Mouse (Mus musculus): ENCODE measurements around the gene Isx. TPM values are rescaled to one million over a fixed set of nuclear protein-coding genes. Genes with fewer than 3 reads are reported as not detected.
A peak's percentile ranks its signal among the peaks of the same experiment; 100 is the strongest.

The Isx gene
- polyA plus RNA-seq (2014; fragmentation: Nextera tagmentation; extraction: Ambion mirVana), result not detected in 2 replicates

DNA sequence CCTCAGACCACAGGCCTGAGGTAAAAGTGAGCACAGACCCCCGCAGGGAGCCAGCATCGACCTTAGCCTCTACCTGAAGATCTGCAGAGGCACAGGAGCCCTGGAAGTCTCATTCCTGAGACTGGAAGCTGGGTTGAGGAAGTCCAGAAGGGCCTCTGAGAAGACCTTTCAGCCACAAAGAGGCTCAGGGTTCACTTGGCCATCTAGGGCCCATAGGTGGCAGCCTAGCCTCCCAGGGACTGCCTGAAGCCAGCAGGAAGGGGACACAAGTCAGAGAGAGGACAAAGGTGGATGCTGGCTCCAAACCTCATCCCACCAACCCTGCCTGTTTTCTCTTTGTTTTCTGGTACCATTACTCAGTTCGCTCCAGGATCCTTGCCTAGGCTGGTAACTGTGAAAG lies at the start of gene Isx:
Gene Isx (plus strand): TSS at position 234 of the 400 bp plus-strand sequence.
- ATAC-seq (ENCODE audit: low FRiP score, low TSS enrichment), result no peak
- Histone ChIP-seq H3K9ac (ENCODE audit: low read depth, low read length) (no peak within 1 kb of the TSS), H3K4me3 (ENCODE audit: low read length) (no peak within 1 kb of the TSS), H3K36me3 (ENCODE audit: control insufficient read depth, insufficient read depth, low read length) (no peaks in the 10 kb centered on the region), H3K9me3 (ENCODE audit: control insufficient read depth, low read length) (no peaks in the 10 kb centered on the region), H3K4me2 (replicated peaks; ENCODE audit: low read depth, low read length) (no peak within 1 kb of the TSS), H3K27me3 (ENCODE audit: control insufficient read depth, insufficient read depth, low read length) (no peaks in the 10 kb centered on the region; the same call in 1 of the 2 replicates), H3K4me1 (ENCODE audit: control insufficient read depth, insufficient read depth, low read length) (no peaks in the 10 kb centered on the region), H3K27ac (ENCODE audit: low read depth, low read length) (no peak within 1 kb of the TSS)
- 82% methylated on average over 3 of the region's 3 CpGs for WGBS

DNA sequence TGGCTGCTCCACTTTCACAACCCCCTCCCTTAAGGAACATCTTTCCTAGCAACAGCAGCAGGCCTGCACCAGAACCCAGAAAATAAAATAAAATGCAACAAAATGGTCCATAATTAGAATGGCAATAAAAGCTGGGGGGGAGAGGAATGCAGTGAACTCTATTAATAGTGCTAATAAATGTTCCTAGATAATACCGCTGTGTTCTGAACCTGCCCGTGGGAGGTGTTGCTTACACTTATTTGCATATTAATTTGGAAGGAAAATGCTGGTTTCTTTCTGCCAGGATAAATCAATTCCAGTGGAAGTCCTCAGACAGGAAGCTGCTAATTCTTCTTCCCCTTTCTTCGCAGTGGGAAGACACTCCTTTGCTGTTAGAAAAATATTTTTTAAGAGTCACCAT lies 45.3 kb upstream of the Isx start:
- Histone ChIP-seq H3K27ac (ENCODE audit: low read depth, low read length) (no peak overlapping the region), H3K9ac (ENCODE audit: low read depth, low read length) (no peak overlapping the region), H3K4me2 (replicated peaks; ENCODE audit: low read depth, low read length) (no peak overlapping the region), H3K4me3 (ENCODE audit: low read length) (no peak overlapping the region), H3K27me3 (ENCODE audit: control insufficient read depth, insufficient read depth, low read length) (no peaks in the 10 kb centered on the region), H3K36me3 (ENCODE audit: control insufficient read depth, insufficient read depth, low read length) (no peaks in the 10 kb centered on the region), H3K9me3 (ENCODE audit: control insufficient read depth, low read length) (no peaks in the 10 kb centered on the region), H3K4me1 (ENCODE audit: control insufficient read depth, insufficient read depth, low read length) (no peaks in the 10 kb centered on the region)
- ATAC-seq (ENCODE audit: low FRiP score, low TSS enrichment), result no peak
- WGBS, result 52% methylated on average over 3 of the region's 3 CpGs

DNA sequence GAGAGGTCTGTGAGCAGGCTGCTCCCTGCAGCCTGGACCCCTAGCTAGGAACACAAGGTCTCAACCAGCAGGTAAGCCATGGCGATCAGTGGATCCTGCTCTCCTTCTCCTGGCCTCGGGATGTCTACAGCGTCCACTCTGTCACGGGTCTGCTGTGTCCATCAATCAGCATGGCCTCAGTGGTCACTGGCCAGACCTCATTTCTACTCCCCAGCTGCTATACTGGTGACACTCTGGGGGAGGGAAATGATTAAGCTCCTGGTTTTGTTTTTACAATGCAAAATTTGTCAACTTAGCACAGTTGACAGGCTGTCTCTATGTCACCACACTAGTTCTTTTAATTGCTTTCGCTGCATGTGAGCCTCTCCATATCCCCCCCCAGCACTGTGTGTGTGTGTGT lies 41.7 kb upstream of the Isx start:
- no peaks in the 10 kb centered on the region for H3K36me3 ChIP-seq (ENCODE audit: control insufficient read depth, insufficient read depth, low read length)

DNA sequence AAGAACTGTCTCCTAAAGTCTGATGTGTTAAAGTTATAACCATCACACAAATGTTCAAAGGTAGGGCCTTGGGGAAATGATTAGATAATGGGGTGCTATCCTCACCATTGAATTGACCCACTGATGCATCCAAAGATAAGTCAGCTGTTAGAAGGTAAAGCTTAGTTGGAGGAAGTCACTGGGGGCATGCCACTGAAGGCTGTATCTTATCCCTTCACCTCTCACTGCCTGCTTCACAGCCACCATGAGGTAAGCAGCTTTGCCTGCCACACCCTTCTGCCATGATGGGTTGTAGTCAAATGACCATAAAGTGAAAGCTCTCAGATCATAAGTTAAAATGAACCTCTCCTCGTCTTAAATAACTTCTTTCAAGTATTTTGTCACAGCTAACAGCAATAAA lies 38.7 kb upstream of the Isx start:
- H3K9me3 ChIP-seq (ENCODE audit: control insufficient read depth, low read length), result no peaks in the 10 kb centered on the region
- H3K4me1 ChIP-seq (ENCODE audit: control insufficient read depth, insufficient read depth, low read length), result no peaks in the 10 kb centered on the region
- no peak overlapping the region for H3K4me2 ChIP-seq (replicated peaks; ENCODE audit: low read depth, low read length)
- H3K9ac ChIP-seq (ENCODE audit: low read depth, low read length), result no peak overlapping the region
- ATAC-seq (ENCODE audit: low FRiP score, low TSS enrichment), result no peak
- 76% methylated on average over 1 of the region's 1 CpGs for WGBS
- no peak overlapping the region for H3K27ac ChIP-seq (ENCODE audit: low read depth, low read length)
- no peak overlapping the region for H3K4me3 ChIP-seq (ENCODE audit: low read length)
- no peaks in the 10 kb centered on the region for H3K27me3 ChIP-seq (ENCODE audit: control insufficient read depth, insufficient read depth, low read length)
- no peaks in the 10 kb centered on the region for H3K36me3 ChIP-seq (ENCODE audit: control insufficient read depth, insufficient read depth, low read length)

More for the DNA sequence above, 41.7 kb upstream of the Isx start:
- Histone ChIP-seq H3K4me3 (ENCODE audit: low read length) (no peak overlapping the region), H3K27me3 (ENCODE audit: control insufficient read depth, insufficient read depth, low read length) (no peaks in the 10 kb centered on the region), H3K9ac (ENCODE audit: low read depth, low read length) (no peak overlapping the region), H3K9me3 (ENCODE audit: control insufficient read depth, low read length) (no peaks in the 10 kb centered on the region), H3K4me1 (ENCODE audit: control insufficient read depth, insufficient read depth, low read length) (no peaks in the 10 kb centered on the region), H3K27ac (ENCODE audit: low read depth, low read length) (no peak overlapping the region), H3K4me2 (replicated peaks; ENCODE audit: low read depth, low read length) (no peak overlapping the region)
- 29% methylated on average over 5 of the region's 5 CpGs for WGBS
- ATAC-seq (ENCODE audit: low FRiP score, low TSS enrichment), result peak; percentile 80

DNA sequence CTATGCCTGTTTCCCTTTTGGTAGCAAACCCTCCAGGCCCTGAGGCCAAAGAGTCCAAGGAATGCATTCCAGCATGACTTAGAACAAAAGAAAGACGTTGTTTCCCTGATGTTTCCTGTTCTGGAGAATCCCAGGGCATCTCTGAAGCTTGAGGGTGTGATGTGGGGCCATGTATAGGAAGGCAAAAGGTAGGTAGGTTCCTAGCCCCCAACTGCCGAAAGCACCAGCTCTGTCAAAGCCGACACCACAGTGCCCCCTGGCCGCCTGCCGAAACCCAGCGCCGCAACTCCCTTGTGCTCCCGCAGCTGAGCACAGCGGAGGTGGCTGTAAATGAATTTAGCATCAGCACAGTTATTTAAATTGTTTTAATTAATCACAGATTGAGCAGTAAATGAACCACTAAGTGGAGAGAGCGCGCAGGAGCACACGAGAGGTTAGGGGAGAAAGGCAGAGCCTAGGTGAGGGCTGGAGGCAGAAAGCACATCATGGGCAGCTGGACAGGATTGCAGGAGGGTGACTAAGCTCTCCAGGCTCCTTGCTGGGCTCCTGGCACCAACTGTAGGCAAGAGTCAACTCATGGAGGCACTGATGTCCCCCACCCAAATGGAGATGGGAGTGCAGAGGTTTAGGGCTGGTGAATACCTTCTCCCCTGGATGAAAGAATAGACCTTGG lies 25.5 kb upstream of the Isx start:
- no peak overlapping the region for H3K4me2 ChIP-seq (replicated peaks; ENCODE audit: low read depth, low read length)
- no peaks in the 10 kb centered on the region for H3K27me3 ChIP-seq (ENCODE audit: control insufficient read depth, insufficient read depth, low read length)
- no peaks in the 10 kb centered on the region for H3K9me3 ChIP-seq (ENCODE audit: control insufficient read depth, low read length)
- no peak overlapping the region for H3K27ac ChIP-seq (ENCODE audit: low read depth, low read length)
- H3K9ac ChIP-seq (ENCODE audit: low read depth, low read length), result no peak overlapping the region
- H3K4me3 ChIP-seq (ENCODE audit: low read length), result no peak overlapping the region
- no peaks in the 10 kb centered on the region for H3K36me3 ChIP-seq (ENCODE audit: control insufficient read depth, insufficient read depth, low read length)
- 10% methylated on average over 12 of the region's 12 CpGs for WGBS
- H3K4me1 ChIP-seq (ENCODE audit: control insufficient read depth, insufficient read depth, low read length), result no peaks in the 10 kb centered on the region
- no peak for ATAC-seq (ENCODE audit: low FRiP score, low TSS enrichment)

DNA sequence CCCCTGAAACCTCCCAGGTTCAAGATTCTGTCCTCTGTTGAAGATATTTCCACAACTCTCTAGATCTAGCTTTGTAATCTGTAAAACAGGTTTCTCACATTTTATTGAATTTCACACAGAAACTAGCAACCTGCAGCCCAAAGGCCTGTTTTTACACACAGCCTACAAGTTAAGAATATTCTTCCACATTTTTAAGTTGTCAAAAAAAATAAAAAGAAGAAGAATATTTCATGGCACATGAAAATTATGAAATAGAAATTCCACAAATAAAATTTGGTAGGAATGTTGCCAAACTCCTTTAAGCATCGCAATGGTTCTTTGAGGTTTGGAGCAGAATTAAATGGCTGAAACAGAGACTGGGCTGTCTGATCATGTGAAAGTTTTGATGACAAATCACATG lies 24.3 kb upstream of the Isx start:
- no peak overlapping the region for H3K4me3 ChIP-seq (ENCODE audit: low read length)
- H3K4me1 ChIP-seq (ENCODE audit: control insufficient read depth, insufficient read depth, low read length), result no peaks in the 10 kb centered on the region
- no peak overlapping the region for H3K4me2 ChIP-seq (replicated peaks; ENCODE audit: low read depth, low read length)
- no peaks in the 10 kb centered on the region for H3K9me3 ChIP-seq (ENCODE audit: control insufficient read depth, low read length)
- 93% methylated on average over 1 of the region's 1 CpGs for WGBS
- no peak overlapping the region for H3K9ac ChIP-seq (ENCODE audit: low read depth, low read length)
- no peak for ATAC-seq (ENCODE audit: low FRiP score, low TSS enrichment)
- no peak overlapping the region for H3K27ac ChIP-seq (ENCODE audit: low read depth, low read length)
- H3K27me3 ChIP-seq (ENCODE audit: control insufficient read depth, insufficient read depth, low read length), result no peaks in the 10 kb centered on the region
- no peaks in the 10 kb centered on the region for H3K36me3 ChIP-seq (ENCODE audit: control insufficient read depth, insufficient read depth, low read length)

DNA sequence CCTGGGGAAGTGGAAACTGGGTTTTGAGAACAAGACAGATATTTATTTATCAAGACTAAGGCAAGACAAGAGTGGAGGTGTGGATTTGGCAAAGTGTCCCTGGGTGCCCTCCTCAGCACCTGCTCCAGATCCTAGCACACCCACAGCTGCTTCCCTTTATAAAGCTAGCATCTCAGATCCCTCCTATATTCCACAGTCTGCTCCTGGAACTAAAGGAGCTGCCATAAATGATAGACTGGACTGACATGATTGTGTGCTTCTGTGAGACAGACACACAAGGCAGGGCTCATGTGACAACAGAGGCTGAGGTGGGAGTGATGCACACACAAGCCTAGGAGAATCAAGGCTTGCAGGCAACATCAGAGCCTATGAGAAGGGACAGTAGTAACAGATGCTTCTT lies 22.0 kb upstream of the Isx start:
- Histone ChIP-seq H3K9me3 (ENCODE audit: control insufficient read depth, low read length) (no peaks in the 10 kb centered on the region), H3K27me3 (ENCODE audit: control insufficient read depth, insufficient read depth, low read length) (no peaks in the 10 kb centered on the region), H3K27ac (ENCODE audit: low read depth, low read length) (no peak overlapping the region), H3K36me3 (ENCODE audit: control insufficient read depth, insufficient read depth, low read length) (no peaks in the 10 kb centered on the region), H3K4me2 (replicated peaks; ENCODE audit: low read depth, low read length) (no peak overlapping the region), H3K4me3 (ENCODE audit: low read length) (no peak overlapping the region), H3K4me1 (ENCODE audit: control insufficient read depth, insufficient read depth, low read length) (no peaks in the 10 kb centered on the region), H3K9ac (ENCODE audit: low read depth, low read length) (no peak overlapping the region)
- no peak for ATAC-seq (ENCODE audit: low FRiP score, low TSS enrichment)

DNA sequence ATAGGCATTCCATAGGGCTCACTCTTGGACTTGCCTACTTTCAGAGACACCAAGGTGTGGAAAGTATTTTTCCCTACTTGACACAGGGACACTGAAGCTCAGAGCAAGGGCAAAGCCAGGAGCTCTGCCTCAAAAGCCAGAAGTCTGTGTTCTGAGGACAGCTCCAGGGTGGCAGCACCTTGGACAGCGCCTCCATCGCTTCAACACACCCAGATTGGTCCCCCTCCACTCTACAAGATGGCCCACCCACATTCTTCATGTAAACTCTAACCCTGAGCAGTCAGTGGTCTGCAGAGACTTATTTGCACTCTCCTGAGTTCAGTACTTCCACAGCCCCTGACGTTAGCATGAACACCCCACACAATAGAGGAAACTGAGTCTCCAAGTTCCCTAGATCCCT lies 21.1 kb upstream of the Isx start:
- peak; percentile 57; the same call in 1 of the 2 replicates for ATAC-seq (ENCODE audit: low FRiP score, low TSS enrichment)
- Histone ChIP-seq H3K4me3 (ENCODE audit: low read length) (no peak overlapping the region), H3K4me1 (ENCODE audit: control insufficient read depth, insufficient read depth, low read length) (no peaks in the 10 kb centered on the region), H3K9ac (ENCODE audit: low read depth, low read length) (no peak overlapping the region), H3K36me3 (ENCODE audit: control insufficient read depth, insufficient read depth, low read length) (no peaks in the 10 kb centered on the region), H3K4me2 (replicated peaks; ENCODE audit: low read depth, low read length) (no peak overlapping the region), H3K27me3 (ENCODE audit: control insufficient read depth, insufficient read depth, low read length) (no peaks in the 10 kb centered on the region), H3K9me3 (ENCODE audit: control insufficient read depth, low read length) (no peaks in the 10 kb centered on the region), H3K27ac (ENCODE audit: low read depth, low read length) (no peak overlapping the region)
- WGBS, result 9% methylated on average over 3 of the region's 3 CpGs

DNA sequence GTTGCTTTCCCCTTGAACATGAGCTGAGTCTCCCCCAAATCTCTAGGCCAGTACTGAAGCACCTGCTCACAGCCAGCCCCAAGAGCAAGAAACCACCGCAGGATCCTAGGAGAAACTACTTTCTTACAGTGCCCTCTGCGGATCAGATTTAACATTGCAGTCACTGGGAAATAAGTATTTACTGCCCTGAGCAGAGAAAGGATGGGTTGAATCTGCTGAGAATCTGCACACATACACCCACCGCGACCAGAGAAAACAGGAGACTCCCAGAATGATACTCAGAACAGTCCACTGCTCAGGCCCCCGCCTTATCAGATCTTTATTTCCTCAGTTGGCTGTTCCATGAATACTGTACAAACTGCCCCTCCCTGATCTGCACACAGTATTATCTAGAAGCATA lies 19.5 kb upstream of the Isx start:
- H3K4me2 ChIP-seq (replicated peaks; ENCODE audit: low read depth, low read length), result no peak overlapping the region
- H3K27ac ChIP-seq (ENCODE audit: low read depth, low read length), result no peak overlapping the region
- H3K27me3 ChIP-seq (ENCODE audit: control insufficient read depth, insufficient read depth, low read length), result no peaks in the 10 kb centered on the region
- H3K4me3 ChIP-seq (ENCODE audit: low read length), result no peak overlapping the region
- 32% methylated on average over 5 of the region's 5 CpGs for WGBS
- H3K9me3 ChIP-seq (ENCODE audit: control insufficient read depth, low read length), result no peaks in the 10 kb centered on the region
- no peaks in the 10 kb centered on the region for H3K4me1 ChIP-seq (ENCODE audit: control insufficient read depth, insufficient read depth, low read length)
- no peaks in the 10 kb centered on the region for H3K36me3 ChIP-seq (ENCODE audit: control insufficient read depth, insufficient read depth, low read length)
- no peak overlapping the region for H3K9ac ChIP-seq (ENCODE audit: low read depth, low read length)
- ATAC-seq (ENCODE audit: low FRiP score, low TSS enrichment), result no peak

All from kidney, embryonic 14.5 days (tissue).